Mouse (Mus musculus) ES-Bruce4 (cell line): ENCODE results near the gene Eif5a2. TPM values are rescaled to one million over a fixed set of nuclear protein-coding genes. Genes with fewer than 3 reads are reported as not detected.
"Not testable (repeated sequence)": the region's sequence is repeated elsewhere in the genome, so short reads cannot be mapped to it uniquely, and the experiment has no call there.

Source experiments
- H3K27ac ChIP-seq: 2 replicates; pipeline ENCODE4 v1.5.1; 2012; ENCODE audit warnings: low read length, inconsistent platforms; ENCODE audit not compliant: insufficient read depth
- H3K27me3 ChIP-seq: 2 replicates; pipeline ENCODE4 v1.6.1; 2012; ENCODE audit warnings: mild to moderate bottlenecking, low read length, inconsistent platforms; ENCODE audit not compliant: control insufficient read depth, poor library complexity, insufficient read depth, severe bottlenecking
- H3K36me3 ChIP-seq: 2 replicates; pipeline ENCODE4 v1.6.1; 2012; ENCODE audit warnings: inconsistent platforms, mild to moderate bottlenecking, low read length, moderate library complexity; ENCODE audit not compliant: control insufficient read depth, poor library complexity, insufficient read depth, severe bottlenecking
- H3K4me1 ChIP-seq: one replicate; pipeline ENCODE4 v1.8.1; 2011; ENCODE audit warnings: low read length; ENCODE audit not compliant: control insufficient read depth, insufficient read depth
- H3K4me3 ChIP-seq: 2 replicates; pipeline ENCODE4 v1.5.1; 2011; ENCODE audit warnings: low read depth, mild to moderate bottlenecking, low read length
- H3K9ac ChIP-seq: 2 replicates; pipeline ENCODE4 v1.6.1; 2012; ENCODE audit warnings: low read depth, mild to moderate bottlenecking, inconsistent platforms; ENCODE audit not compliant: poor library complexity, severe bottlenecking
- H3K9me3 ChIP-seq: replicated peaks from 2 replicates; pipeline ENCODE4 v1.6.1; 2012; ENCODE audit warnings: mild to moderate bottlenecking, low read length, inconsistent platforms; ENCODE audit not compliant: control insufficient read depth, poor library complexity, insufficient read depth, severe bottlenecking
- CTCF ChIP-seq: IDR thresholded peaks from one replicate; pipeline ENCODE4 v1.8.1; 2011; ENCODE audit warnings: low read depth, low read length
- EP300 ChIP-seq: IDR thresholded peaks from 2 replicates; pipeline ENCODE4 v1.6.1; 2011; ENCODE audit warnings: low read depth, low read length; ENCODE audit not compliant: insufficient read depth
- POLR2A ChIP-seq: IDR thresholded peaks from one replicate; pipeline ENCODE4 v1.8.1; 2011; ENCODE audit warnings: low read length; ENCODE audit not compliant: insufficient read depth
- polyA plus RNA-seq: library from polyadenylated mRNA; stranded (reverse); fragments of >200 nt; gene quantifications from 2 replicates; pipeline ENCODE4 v1.2.4, GENCODE M21; 2011; ENCODE audit warnings: low read depth; ENCODE audit not compliant: missing spikeins, insufficient read depth, insufficient read length

Gene Eif5a2
- polyA plus RNA-seq, 1 experiment, result 14.8 TPM

DNA sequence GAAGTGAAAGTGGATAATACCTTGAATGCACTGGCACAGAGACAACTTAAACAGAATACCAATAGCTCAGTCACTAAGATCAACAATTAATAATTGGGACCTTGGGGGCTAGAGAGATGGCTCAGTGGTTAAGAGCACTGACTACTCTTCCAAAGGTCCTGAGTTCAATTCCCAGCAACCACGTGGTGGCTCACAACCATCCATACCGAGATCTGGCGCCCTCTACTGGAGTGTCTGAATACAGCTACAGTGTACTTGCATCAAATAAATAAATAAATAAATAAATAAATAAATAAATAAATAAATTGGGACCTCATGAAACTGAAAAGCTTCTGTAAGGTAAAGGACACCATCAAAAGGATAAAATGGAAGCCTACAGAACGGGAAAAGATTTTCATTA is 8.2 kb upstream of the Eif5a2 start:
- TF ChIP-seq CTCF, result peak; percentile 20

DNA sequence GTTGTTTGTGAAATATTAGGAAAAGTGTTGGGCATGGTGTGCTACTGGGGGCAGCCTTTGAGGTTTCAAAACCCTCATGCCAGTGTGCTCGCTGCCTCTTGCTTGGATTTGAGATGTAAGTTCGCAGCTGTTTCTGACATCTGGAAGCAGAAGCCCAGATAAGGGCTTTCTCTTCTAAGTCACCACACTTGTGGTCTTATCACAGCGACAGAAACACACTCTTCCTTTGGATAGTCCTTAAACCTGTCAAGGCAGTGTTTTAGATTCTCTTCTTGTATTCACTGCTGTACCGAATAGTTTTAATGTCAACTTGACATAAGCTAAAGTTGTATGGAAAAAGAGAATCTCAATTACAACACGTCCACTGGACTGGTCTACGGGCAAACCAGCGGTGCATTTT is 5.7 kb upstream of the Eif5a2 start:
- H3K4me3 ChIP-seq, result no peak overlapping the region
- no peak overlapping the region for H3K27ac ChIP-seq
- TF ChIP-seq CTCF (no peak), EP300 (no peak), POLR2A (no peak)
- no peaks in the 10 kb centered on the region; the same call in 1 of the 2 replicates for H3K9me3 ChIP-seq
- no peaks in the 10 kb centered on the region for H3K36me3 ChIP-seq
- no peak overlapping the region for H3K9ac ChIP-seq
- H3K27me3 ChIP-seq, result no peaks in the 10 kb centered on the region
- H3K4me1 ChIP-seq, result no peaks in the 10 kb centered on the region

More for the DNA sequence above, 8.2 kb upstream of the Eif5a2 start:
- H3K27ac ChIP-seq, H3K4me1 ChIP-seq, H3K9ac ChIP-seq, H3K4me3 ChIP-seq, H3K27me3 ChIP-seq, H3K36me3 ChIP-seq, H3K9me3 ChIP-seq: not testable (repeated sequence)

GRCm38 (mm10) chr3:28775958-28776357 is 5.1 kb upstream of the Eif5a2 start:
- no peak overlapping the region for H3K27ac ChIP-seq
- no peak overlapping the region for H3K9ac ChIP-seq
- TF ChIP-seq EP300 (no peak), CTCF (no peak)
- no peaks in the 10 kb centered on the region for H3K36me3 ChIP-seq
- H3K9me3 ChIP-seq, result no peaks in the 10 kb centered on the region; the same call in 1 of the 2 replicates
- H3K4me3 ChIP-seq, result no peak overlapping the region
- no peaks in the 10 kb centered on the region for H3K27me3 ChIP-seq
- no peaks in the 10 kb centered on the region for H3K4me1 ChIP-seq

DNA sequence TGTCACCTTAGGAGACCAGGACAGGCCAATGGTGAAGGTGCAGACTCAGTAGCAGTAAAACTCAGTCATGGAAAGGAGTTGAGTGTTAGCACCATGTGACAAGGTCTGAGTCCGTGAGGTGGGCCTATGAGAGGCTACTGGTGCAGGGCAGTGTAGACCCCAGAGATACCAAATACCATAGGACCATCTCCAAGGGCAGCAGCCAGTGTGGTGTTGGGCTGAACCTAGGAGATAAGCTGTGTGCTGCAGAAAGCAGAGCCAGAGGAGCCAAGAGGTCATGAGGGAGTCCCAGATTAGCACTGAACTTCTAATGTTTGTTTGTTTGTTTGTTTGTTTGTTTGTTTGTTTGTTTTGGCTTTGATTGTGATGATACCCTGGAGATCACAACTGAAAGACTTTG is 4.6 kb upstream of the Eif5a2 start:
- Histone ChIP-seq H3K36me3 (no peaks in the 10 kb centered on the region), H3K27ac (no peak overlapping the region), H3K4me1 (no peaks in the 10 kb centered on the region), H3K9ac (no peak overlapping the region), H3K4me3 (no peak overlapping the region), H3K9me3 (no peaks in the 10 kb centered on the region; the same call in 1 of the 2 replicates), H3K27me3 (no peaks in the 10 kb centered on the region; the same call in 1 of the 2 replicates)
- no peak for TF ChIP-seq CTCF
- TF ChIP-seq EP300, result no peak
- TF ChIP-seq POLR2A, result no peak

GRCm38 (mm10) chr3:28780511-28780910 is 565 bp upstream of the Eif5a2 start:
- Histone ChIP-seq H3K27ac (no peak overlapping the region), H3K9ac (no peak overlapping the region), H3K36me3 (no peaks in the 10 kb centered on the region), H3K4me1 (no peaks in the 10 kb centered on the region), H3K9me3 (no peaks in the 10 kb centered on the region; the same call in 1 of the 2 replicates), H3K27me3 (no peaks in the 10 kb centered on the region; the same call in 1 of the 2 replicates), H3K4me3 (no peak overlapping the region)
- TF ChIP-seq CTCF (no peak), POLR2A (no peak), EP300 (no peak)

DNA sequence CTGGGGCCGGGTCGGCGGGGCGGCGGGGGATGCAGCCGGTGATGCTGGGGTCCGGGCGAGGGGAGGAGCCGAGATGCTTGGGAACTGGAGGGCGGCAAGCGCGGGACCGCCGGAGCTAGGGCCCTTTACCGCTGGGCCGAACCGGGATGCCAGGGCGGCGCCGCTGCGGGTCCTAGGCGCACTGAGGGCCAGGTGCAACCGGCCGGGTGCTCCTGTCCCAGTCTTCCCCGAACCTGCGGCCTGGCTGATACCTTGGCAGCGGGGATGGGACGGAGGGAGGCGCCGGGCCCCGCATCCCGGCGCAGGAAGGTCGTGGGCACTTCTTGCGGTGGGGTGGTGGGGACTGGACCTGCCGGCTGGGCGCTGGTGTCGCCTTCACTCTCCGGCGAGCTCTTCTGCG is 346 bp downstream of the Eif5a2 start:
- Histone ChIP-seq H3K4me3 (peak overlapping the region; percentile 65), H3K27ac (no peak overlapping the region), H3K9me3 (no peaks in the 10 kb centered on the region; the same call in 1 of the 2 replicates), H3K9ac (peak overlapping the region; percentile 82), H3K27me3 (no peaks in the 10 kb centered on the region; the same call in 1 of the 2 replicates), H3K36me3 (no peaks in the 10 kb centered on the region), H3K4me1 (no peaks in the 10 kb centered on the region)
- TF ChIP-seq CTCF (no peak), POLR2A (no peak), EP300 (no peak)
